Mouse (Mus musculus) cerebellum, postnatal 36 days (tissue): Measurements from ENCODE around the gene Tbc1d20.

Experiments
- DNase-seq, 2 experiments: peaks; one replicate each; pipeline ENCODE4 v3.0.0; 2021 to 2022; ENCODE audit warnings: mixed read lengths in 2 of 2

Tbc1d20 gene

GRCm38 (mm10) chr2:152360271-152360775 is 66.7 kb downstream of the Tbc1d20 start:
- no peak for DNase-seq

GRCm38 (mm10) chr2:152361193-152361592 is 67.6 kb downstream of the Tbc1d20 start:
- no peak for DNase-seq
